Mouse (Mus musculus): Measurements from ENCODE around the gene Osbpl5. TPM values are rescaled to one million over a fixed set of nuclear protein-coding genes. Genes with fewer than 3 reads are reported as not detected.
"Not testable (repeated sequence)": the region's sequence is repeated elsewhere in the genome, so short reads cannot be mapped to it uniquely, and the experiment has no call there.

The Osbpl5 gene
- polyA plus RNA-seq, 1 experiment from 2014 or later, result 26.4 TPM

DNA sequence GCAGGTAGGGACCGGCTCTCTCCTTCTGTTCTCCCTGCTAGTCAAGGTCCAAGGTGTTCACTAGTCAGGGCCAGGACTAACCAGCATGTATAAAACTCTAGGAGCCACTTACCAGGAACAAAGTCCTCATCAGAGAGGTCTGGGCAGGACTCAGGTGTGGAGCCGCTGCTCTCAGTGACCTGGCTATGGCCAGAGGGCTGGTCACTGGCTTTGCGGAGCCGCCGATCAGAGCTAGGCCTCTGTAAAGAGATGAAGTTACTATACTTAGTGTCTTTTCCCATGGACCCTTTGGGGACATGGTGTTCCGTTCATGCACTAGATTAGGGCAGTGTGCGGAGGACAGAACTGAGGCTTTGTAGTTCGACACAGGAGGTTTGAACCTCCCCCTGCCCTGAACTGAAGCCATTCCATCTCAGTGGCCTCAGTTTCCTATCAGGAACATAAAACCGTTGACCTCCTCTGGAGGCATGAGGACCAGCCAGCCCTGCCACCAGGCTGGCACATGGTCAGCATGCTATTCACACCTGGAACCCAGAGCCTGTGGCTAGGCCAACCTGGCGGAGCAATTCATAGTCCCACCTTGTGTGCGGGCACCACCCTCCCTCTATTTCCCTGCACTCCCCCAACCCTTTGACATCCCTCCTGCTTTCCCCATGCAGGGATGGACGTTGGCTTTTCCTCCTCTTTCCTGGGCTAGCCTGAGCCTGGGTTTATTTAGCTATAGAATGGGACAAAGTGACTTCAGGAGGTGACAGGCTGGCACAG is 63.9 kb downstream of the Osbpl5 start:
- H3K9ac ChIP-seq (ENCODE audit: low read depth, low read length), result no peak overlapping the region
- no peak for ATAC-seq
- WGBS, result 89% methylated on average over 12 of the region's 12 CpGs
- no peaks in the 10 kb centered on the region for H3K27me3 ChIP-seq (replicated peaks; ENCODE audit: control insufficient read depth, insufficient read depth, low read length)
- H3K9me3 ChIP-seq (ENCODE audit: control insufficient read depth, low read length), result no peaks in the 10 kb centered on the region
- H3K4me1 ChIP-seq (ENCODE audit: control insufficient read depth, insufficient read depth, low read length), result no peaks in the 10 kb centered on the region
- no peak overlapping the region for H3K4me2 ChIP-seq (ENCODE audit: low read depth, low read length)
- peaks cover 20% of the 10 kb centered on the region for H3K36me3 ChIP-seq (ENCODE audit: control insufficient read depth, insufficient read depth, low read length)
- no peak overlapping the region for H3K27ac ChIP-seq (ENCODE audit: low read length)
- H3K4me3 ChIP-seq (ENCODE audit: low read length), result no peak overlapping the region

DNA sequence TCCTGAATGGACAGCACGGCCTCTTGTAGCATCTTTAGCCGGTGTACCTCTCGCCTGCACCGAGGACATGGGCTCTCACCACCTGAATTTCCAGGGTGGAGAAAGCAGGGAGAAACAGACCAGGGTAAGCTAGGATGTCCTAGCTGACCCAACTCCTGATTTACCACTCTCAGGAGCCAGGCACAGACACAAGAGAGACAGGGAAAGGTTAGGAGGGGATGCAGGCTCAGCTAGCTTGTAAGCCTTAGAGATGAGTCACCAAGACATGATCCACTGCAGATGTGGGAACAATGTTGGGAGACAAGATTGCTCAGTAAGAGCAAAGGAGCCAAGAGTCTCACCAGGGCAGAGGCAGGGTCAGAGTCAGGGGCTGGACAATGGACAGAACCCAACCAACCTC is 64.9 kb downstream of the Osbpl5 start:
- H3K4me2 ChIP-seq (ENCODE audit: low read depth, low read length), result no peak overlapping the region
- H3K27me3 ChIP-seq (replicated peaks; ENCODE audit: control insufficient read depth, insufficient read depth, low read length), result no peaks in the 10 kb centered on the region
- H3K4me3 ChIP-seq (ENCODE audit: low read length), result no peak overlapping the region
- WGBS, result 93% methylated on average over 4 of the region's 4 CpGs
- H3K9ac ChIP-seq (ENCODE audit: low read depth, low read length), result no peak overlapping the region
- H3K9me3 ChIP-seq (ENCODE audit: control insufficient read depth, low read length), result no peaks in the 10 kb centered on the region
- H3K27ac ChIP-seq (ENCODE audit: low read length), result no peak overlapping the region
- H3K36me3 ChIP-seq (ENCODE audit: control insufficient read depth, insufficient read depth, low read length), result peaks cover 16% of the 10 kb centered on the region
- no peaks in the 10 kb centered on the region for H3K4me1 ChIP-seq (ENCODE audit: control insufficient read depth, insufficient read depth, low read length)
- no peak for ATAC-seq

DNA sequence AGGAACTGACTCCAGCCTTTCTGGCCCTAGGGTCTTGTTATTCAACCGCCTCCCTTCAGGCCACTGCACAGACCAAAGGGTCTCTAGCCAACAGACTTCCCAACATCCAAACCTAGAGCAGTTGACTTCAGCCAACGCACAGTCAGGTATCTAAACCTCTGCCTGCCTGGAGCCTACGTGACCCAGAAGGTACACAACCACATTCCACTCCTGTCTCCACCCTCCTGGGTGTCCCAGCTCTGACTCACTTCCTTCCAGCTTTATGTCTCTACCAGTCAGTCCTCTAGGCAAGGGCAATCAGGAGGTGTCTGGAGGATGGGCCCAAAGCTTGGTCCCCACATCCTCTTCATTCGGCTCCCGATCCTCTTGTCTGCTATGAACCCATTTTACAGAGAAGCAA is 65.6 kb downstream of the Osbpl5 start:
- Histone ChIP-seq H3K27me3 (replicated peaks; ENCODE audit: control insufficient read depth, insufficient read depth, low read length) (no peaks in the 10 kb centered on the region), H3K4me2 (ENCODE audit: low read depth, low read length) (no peak overlapping the region), H3K27ac (ENCODE audit: low read length) (no peak overlapping the region), H3K9ac (ENCODE audit: low read depth, low read length) (no peak overlapping the region), H3K4me3 (ENCODE audit: low read length) (no peak overlapping the region), H3K36me3 (ENCODE audit: control insufficient read depth, insufficient read depth, low read length) (peaks cover 16% of the 10 kb centered on the region), H3K9me3 (ENCODE audit: control insufficient read depth, low read length) (no peaks in the 10 kb centered on the region), H3K4me1 (ENCODE audit: control insufficient read depth, insufficient read depth, low read length) (no peaks in the 10 kb centered on the region)
- ATAC-seq, result no peak
- 89% methylated on average over 5 of the region's 5 CpGs for WGBS

GRCm38 (mm10) chr7:143689946-143690345 is 66.8 kb downstream of the Osbpl5 start:
- H3K27ac ChIP-seq (ENCODE audit: low read length), result no peak overlapping the region
- no peak overlapping the region for H3K4me2 ChIP-seq (ENCODE audit: low read depth, low read length)
- H3K36me3 ChIP-seq (ENCODE audit: control insufficient read depth, insufficient read depth, low read length), result peaks cover 16% of the 10 kb centered on the region
- 60% methylated on average over 4 of the region's 4 CpGs for WGBS
- no peak for ATAC-seq
- H3K4me3 ChIP-seq (ENCODE audit: low read length), result no peak overlapping the region
- no peaks in the 10 kb centered on the region for H3K27me3 ChIP-seq (replicated peaks; ENCODE audit: control insufficient read depth, insufficient read depth, low read length)
- H3K4me1 ChIP-seq (ENCODE audit: control insufficient read depth, insufficient read depth, low read length), result no peaks in the 10 kb centered on the region
- H3K9me3 ChIP-seq (ENCODE audit: control insufficient read depth, low read length), result no peaks in the 10 kb centered on the region
- H3K9ac ChIP-seq (ENCODE audit: low read depth, low read length), result no peak overlapping the region

GRCm38 (mm10) chr7:143689481-143689880 is 67.3 kb downstream of the Osbpl5 start:
- H3K36me3 ChIP-seq (ENCODE audit: control insufficient read depth, insufficient read depth, low read length), result peaks cover 16% of the 10 kb centered on the region

GRCm38 (mm10) chr7:143686676-143687075 is 70.1 kb downstream of the Osbpl5 start:
- 80% methylated on average over 3 of the region's 3 CpGs for WGBS
- not testable (repeated sequence) for H3K9ac ChIP-seq (ENCODE audit: low read depth, low read length)
- peaks cover 12% of the 10 kb centered on the region; the same call in 1 of the 2 replicates for H3K36me3 ChIP-seq (ENCODE audit: control insufficient read depth, insufficient read depth, low read length)

More at GRCm38 (mm10) chr7:143689481-143689880, 67.3 kb downstream of the Osbpl5 start:
- H3K9ac ChIP-seq (ENCODE audit: low read depth, low read length), result no peak overlapping the region
- H3K9me3 ChIP-seq (ENCODE audit: control insufficient read depth, low read length), result no peaks in the 10 kb centered on the region
- no peak overlapping the region for H3K4me2 ChIP-seq (ENCODE audit: low read depth, low read length)
- no peaks in the 10 kb centered on the region for H3K27me3 ChIP-seq (replicated peaks; ENCODE audit: control insufficient read depth, insufficient read depth, low read length)
- no peak for ATAC-seq
- H3K4me3 ChIP-seq (ENCODE audit: low read length), result no peak overlapping the region
- no peaks in the 10 kb centered on the region for H3K4me1 ChIP-seq (ENCODE audit: control insufficient read depth, insufficient read depth, low read length)
- 74% methylated on average over 7 of the region's 7 CpGs for WGBS
- no peak overlapping the region for H3K27ac ChIP-seq (ENCODE audit: low read length)

GRCm38 (mm10) chr7:143686191-143686590 is 70.6 kb downstream of the Osbpl5 start:
- not testable (repeated sequence) for H3K27ac ChIP-seq (ENCODE audit: low read length); H3K4me1 ChIP-seq (ENCODE audit: control insufficient read depth, insufficient read depth, low read length); H3K9ac ChIP-seq (ENCODE audit: low read depth, low read length); H3K4me2 ChIP-seq (ENCODE audit: low read depth, low read length); H3K4me3 ChIP-seq (ENCODE audit: low read length); H3K27me3 ChIP-seq (replicated peaks; ENCODE audit: control insufficient read depth, insufficient read depth, low read length); H3K9me3 ChIP-seq (ENCODE audit: control insufficient read depth, low read length)
- peak; percentile 20; the same call in 1 of the 2 replicates for ATAC-seq
- 58% methylated on average over 4 of the region's 4 CpGs for WGBS
- peaks cover 12% of the 10 kb centered on the region; the same call in 1 of the 2 replicates for H3K36me3 ChIP-seq (ENCODE audit: control insufficient read depth, insufficient read depth, low read length)

More at GRCm38 (mm10) chr7:143686676-143687075, 70.1 kb downstream of the Osbpl5 start:
- H3K4me3 ChIP-seq (ENCODE audit: low read length); H3K9me3 ChIP-seq (ENCODE audit: control insufficient read depth, low read length); H3K4me2 ChIP-seq (ENCODE audit: low read depth, low read length); ATAC-seq; H3K27me3 ChIP-seq (replicated peaks; ENCODE audit: control insufficient read depth, insufficient read depth, low read length); H3K4me1 ChIP-seq (ENCODE audit: control insufficient read depth, insufficient read depth, low read length); H3K27ac ChIP-seq (ENCODE audit: low read length): not testable (repeated sequence)

DNA sequence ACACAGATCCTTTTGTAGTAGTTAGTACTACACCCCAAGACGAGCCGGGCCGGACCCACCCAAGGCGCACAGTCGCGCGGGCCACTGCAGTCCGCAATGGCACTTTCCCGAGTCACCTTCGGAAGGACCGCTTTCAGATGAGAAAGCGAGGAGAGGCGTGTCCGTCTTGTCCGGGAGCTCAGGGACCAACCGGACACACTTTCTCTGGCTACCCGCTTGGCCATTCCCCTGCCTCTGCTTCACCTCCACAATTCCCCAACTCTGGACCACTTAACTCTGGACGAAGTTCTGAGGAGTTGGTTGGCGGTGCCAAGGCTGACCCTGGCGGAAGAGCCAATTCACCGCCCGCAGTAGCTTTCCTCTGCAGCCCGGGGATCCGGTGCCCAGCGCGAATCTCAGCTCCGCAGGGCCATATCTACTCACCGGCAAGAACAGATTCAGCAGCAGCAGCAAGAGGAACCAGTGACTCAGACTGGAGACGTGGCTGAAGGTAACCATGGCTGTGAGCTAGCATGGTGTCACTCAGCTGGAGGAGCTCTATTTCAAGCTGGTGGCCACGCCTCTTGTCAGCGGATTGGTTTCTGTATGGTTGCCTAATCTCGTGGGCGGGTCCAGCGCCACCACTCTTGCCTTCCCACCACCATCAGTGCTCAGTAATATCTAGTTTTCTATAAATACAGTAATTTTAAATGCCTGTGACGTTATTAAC is 71.3 kb downstream of the Osbpl5 start, which contains the start of gene Tnfrsf23:
TSS of gene Tnfrsf23 (minus strand) at position 514 of the 709 bp plus-strand sequence.
- H3K4me3 ChIP-seq (ENCODE audit: low read length), result peak within 1 kb of the TSS; percentile 46
- H3K27ac ChIP-seq (ENCODE audit: low read length), result no peak within 1 kb of the TSS
- H3K4me2 ChIP-seq (ENCODE audit: low read depth, low read length), result peak within 1 kb of the TSS; percentile 86
- H3K27me3 ChIP-seq (replicated peaks; ENCODE audit: control insufficient read depth, insufficient read depth, low read length), result no peaks in the 10 kb centered on the region
- peak within 1 kb of the TSS; percentile 51 for H3K9ac ChIP-seq (ENCODE audit: low read depth, low read length)
- 3% methylated on average over 35 of the region's 35 CpGs for WGBS
- peak; percentile 97 for ATAC-seq
- no peaks in the 10 kb centered on the region for H3K4me1 ChIP-seq (ENCODE audit: control insufficient read depth, insufficient read depth, low read length)
- H3K36me3 ChIP-seq (ENCODE audit: control insufficient read depth, insufficient read depth, low read length), result peaks cover 9% of the 10 kb centered on the region; the same call in 1 of the 2 replicates
- no peaks in the 10 kb centered on the region for H3K9me3 ChIP-seq (ENCODE audit: control insufficient read depth, low read length)

DNA sequence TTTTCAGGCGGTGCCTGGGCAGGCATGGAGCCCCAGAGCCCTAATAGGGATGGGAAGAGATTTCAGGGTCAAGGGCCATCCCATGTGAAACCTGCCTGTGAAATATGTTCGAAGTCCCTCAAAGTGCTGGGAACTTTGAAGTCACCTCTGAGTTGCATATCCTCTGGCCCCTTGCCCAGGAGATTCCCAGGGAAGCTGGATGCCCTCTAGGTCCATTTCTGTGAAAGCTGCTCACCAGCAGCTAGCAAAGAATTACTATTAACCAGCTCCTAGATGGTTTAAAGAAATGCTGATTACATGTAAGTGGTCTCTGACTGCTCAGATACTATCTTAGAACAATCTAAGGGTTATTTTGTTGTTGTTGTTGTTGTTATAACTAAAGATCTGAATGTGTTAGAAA is 72.2 kb downstream of the Osbpl5 start:
- not testable (repeated sequence) for H3K27ac ChIP-seq (ENCODE audit: low read length); H3K4me1 ChIP-seq (ENCODE audit: control insufficient read depth, insufficient read depth, low read length); ATAC-seq; H3K27me3 ChIP-seq (replicated peaks; ENCODE audit: control insufficient read depth, insufficient read depth, low read length); H3K9me3 ChIP-seq (ENCODE audit: control insufficient read depth, low read length); H3K4me3 ChIP-seq (ENCODE audit: low read length); H3K4me2 ChIP-seq (ENCODE audit: low read depth, low read length); H3K36me3 ChIP-seq (ENCODE audit: control insufficient read depth, insufficient read depth, low read length); H3K9ac ChIP-seq (ENCODE audit: low read depth, low read length)
- 88% methylated on average over 1 of the region's 2 CpGs for WGBS
